Mouse (Mus musculus): ENCODE data around the gene Ror1. TPM values are rescaled to one million over a fixed set of nuclear protein-coding genes. Genes with fewer than 3 reads are reported as not detected.

The Ror1 gene
- polyA plus RNA-seq, 1 experiment from 2014 or later: 13.9 TPM

- ATAC-seq (ENCODE audit: insufficient number of reproducible peaks, low FRiP score): no peak
- H3K9me3 ChIP-seq (replicated peaks): no peaks in the 10 kb centered on the region
- peaks cover 59% of the 10 kb centered on the region for H3K4me1 ChIP-seq (replicated peaks)
- H3K27ac ChIP-seq (ENCODE audit: poor library complexity, severe bottlenecking): no peak overlapping the region
- H3K27me3 ChIP-seq (replicated peaks): no peaks in the 10 kb centered on the region
- H3K36me3 ChIP-seq: no peaks in the 10 kb centered on the region
- no peak overlapping the region for H3K4me3 ChIP-seq
- H3K9ac ChIP-seq: no peak overlapping the region
- 69% methylated on average over 3 of the region's 3 CpGs for WGBS
- H3K4me2 ChIP-seq: no peak overlapping the region
These were observed 136.3 kb downstream of the Ror1 start for GRCm38 (mm10) chr4:100231906-100232305.

- ATAC-seq (ENCODE audit: insufficient number of reproducible peaks, low FRiP score): no peak
- Histone ChIP-seq H3K4me3 (no peak overlapping the region), H3K36me3 (no peaks in the 10 kb centered on the region), H3K27ac (ENCODE audit: poor library complexity, severe bottlenecking) (no peak overlapping the region), H3K9ac (no peak overlapping the region), H3K9me3 (replicated peaks) (no peaks in the 10 kb centered on the region), H3K27me3 (replicated peaks) (no peaks in the 10 kb centered on the region), H3K4me2 (no peak overlapping the region), H3K4me1 (replicated peaks) (peaks cover 56% of the 10 kb centered on the region)
- 67% methylated on average over 7 of the region's 7 CpGs for WGBS
These were observed 136.9 kb downstream of the Ror1 start for GRCm38 (mm10) chr4:100232541-100232940.

GRCm38 (mm10) chr4:100233770-100234169 lies 138.2 kb downstream of the Ror1 start:
- no peak for ATAC-seq (ENCODE audit: insufficient number of reproducible peaks, low FRiP score)
- H3K36me3 ChIP-seq: no peaks in the 10 kb centered on the region
- H3K27ac ChIP-seq (ENCODE audit: poor library complexity, severe bottlenecking): no peak overlapping the region
- no peaks in the 10 kb centered on the region for H3K9me3 ChIP-seq (replicated peaks)
- no peak overlapping the region for H3K4me2 ChIP-seq
- no peak overlapping the region for H3K9ac ChIP-seq
- WGBS: 86% methylated on average over 10 of the region's 10 CpGs
- H3K4me3 ChIP-seq: no peak overlapping the region
- H3K4me1 ChIP-seq (replicated peaks): peaks cover 49% of the 10 kb centered on the region
- 0 out of 2 replicates have a peak, but pooled peaks cover 2% of the 10 kb centered on the region for H3K27me3 ChIP-seq (replicated peaks)

GRCm38 (mm10) chr4:100236339-100236738 lies 140.7 kb downstream of the Ror1 start:
- no peak overlapping the region for H3K9ac ChIP-seq
- H3K9me3 ChIP-seq (replicated peaks): no peaks in the 10 kb centered on the region
- H3K4me2 ChIP-seq: no peak overlapping the region
- peaks cover 51% of the 10 kb centered on the region for H3K4me1 ChIP-seq (replicated peaks)
- 45% methylated on average over 3 of the region's 3 CpGs for WGBS
- no peak for ATAC-seq (ENCODE audit: insufficient number of reproducible peaks, low FRiP score)
- H3K27ac ChIP-seq (ENCODE audit: poor library complexity, severe bottlenecking): no peak overlapping the region
- H3K4me3 ChIP-seq: no peak overlapping the region
- 0 out of 2 replicates have a peak, but pooled peaks cover 2% of the 10 kb centered on the region for H3K27me3 ChIP-seq (replicated peaks)
- H3K36me3 ChIP-seq: no peaks in the 10 kb centered on the region

- 80% methylated on average over 6 of the region's 6 CpGs for WGBS
- Histone ChIP-seq H3K4me3 (no peak overlapping the region), H3K9ac (no peak overlapping the region), H3K36me3 (no peaks in the 10 kb centered on the region), H3K27me3 (replicated peaks) (0 out of 2 replicates have a peak, but pooled peaks cover 2% of the 10 kb centered on the region), H3K4me1 (replicated peaks) (peaks cover 24% of the 10 kb centered on the region), H3K27ac (ENCODE audit: poor library complexity, severe bottlenecking) (no peak overlapping the region), H3K4me2 (no peak overlapping the region), H3K9me3 (replicated peaks) (no peaks in the 10 kb centered on the region)
- no peak for ATAC-seq (ENCODE audit: insufficient number of reproducible peaks, low FRiP score)
These were observed 146.6 kb downstream of the Ror1 start for GRCm38 (mm10) chr4:100242061-100242756.

- no peaks in the 10 kb centered on the region for H3K27me3 ChIP-seq (replicated peaks)
- no peaks in the 10 kb centered on the region for H3K36me3 ChIP-seq
- H3K27ac ChIP-seq (ENCODE audit: poor library complexity, severe bottlenecking): no peak overlapping the region
- no peaks in the 10 kb centered on the region for H3K9me3 ChIP-seq (replicated peaks)
- no peak overlapping the region for H3K9ac ChIP-seq
- no peak overlapping the region for H3K4me2 ChIP-seq
- ATAC-seq (ENCODE audit: insufficient number of reproducible peaks, low FRiP score): no peak
- H3K4me1 ChIP-seq (replicated peaks): peaks cover 26% of the 10 kb centered on the region
- 67% methylated on average over 8 of the region's 8 CpGs for WGBS
- H3K4me3 ChIP-seq: no peak overlapping the region
These were observed 148.7 kb downstream of the Ror1 start for GRCm38 (mm10) chr4:100244250-100244649.

GRCm38 (mm10) chr4:100244701-100245100 lies 149.1 kb downstream of the Ror1 start:
- H3K4me1 ChIP-seq (replicated peaks): peaks cover 22% of the 10 kb centered on the region
- no peak overlapping the region for H3K4me2 ChIP-seq
- ATAC-seq (ENCODE audit: insufficient number of reproducible peaks, low FRiP score): no peak

GRCm38 (mm10) chr4:100247826-100248225 lies 152.2 kb downstream of the Ror1 start:
- Histone ChIP-seq H3K4me1 (replicated peaks) (peaks cover 25% of the 10 kb centered on the region), H3K27ac (ENCODE audit: poor library complexity, severe bottlenecking) (no peak overlapping the region), H3K4me2 (no peak overlapping the region), H3K36me3 (no peaks in the 10 kb centered on the region), H3K9me3 (replicated peaks) (no peaks in the 10 kb centered on the region), H3K4me3 (no peak overlapping the region), H3K9ac (no peak overlapping the region), H3K27me3 (replicated peaks) (no peaks in the 10 kb centered on the region)
- WGBS: 81% methylated on average over 7 of the region's 7 CpGs
- no peak for ATAC-seq (ENCODE audit: insufficient number of reproducible peaks, low FRiP score)

More at GRCm38 (mm10) chr4:100244701-100245100, 149.1 kb downstream of the Ror1 start:
- H3K27me3 ChIP-seq (replicated peaks): no peaks in the 10 kb centered on the region
- no peaks in the 10 kb centered on the region for H3K36me3 ChIP-seq
- no peak overlapping the region for H3K4me3 ChIP-seq
- no peak overlapping the region for H3K27ac ChIP-seq (ENCODE audit: poor library complexity, severe bottlenecking)
- H3K9me3 ChIP-seq (replicated peaks): no peaks in the 10 kb centered on the region
- WGBS: 77% methylated on average over 6 of the region's 6 CpGs
- H3K9ac ChIP-seq: no peak overlapping the region

GRCm38 (mm10) chr4:100248273-100248672 lies 152.7 kb downstream of the Ror1 start:
- Histone ChIP-seq H3K9me3 (replicated peaks) (no peaks in the 10 kb centered on the region), H3K4me2 (no peak overlapping the region), H3K9ac (no peak overlapping the region), H3K27me3 (replicated peaks) (no peaks in the 10 kb centered on the region), H3K4me3 (no peak overlapping the region), H3K27ac (ENCODE audit: poor library complexity, severe bottlenecking) (no peak overlapping the region), H3K4me1 (replicated peaks) (peaks cover 25% of the 10 kb centered on the region), H3K36me3 (no peaks in the 10 kb centered on the region)
- 80% methylated on average over 2 of the region's 2 CpGs for WGBS
- no peak for ATAC-seq (ENCODE audit: insufficient number of reproducible peaks, low FRiP score)

GRCm38 (mm10) chr4:100251270-100251669 lies 155.7 kb downstream of the Ror1 start:
- no peaks in the 10 kb centered on the region for H3K36me3 ChIP-seq
- 61% methylated on average over 2 of the region's 2 CpGs for WGBS
- 0 out of 2 replicates have a peak, but pooled peaks cover 6% of the 10 kb centered on the region for H3K27me3 ChIP-seq (replicated peaks)

GRCm38 (mm10) chr4:100252050-100252449 lies 156.5 kb downstream of the Ror1 start:
- Histone ChIP-seq H3K4me2 (no peak overlapping the region), H3K27me3 (replicated peaks) (0 out of 2 replicates have a peak, but pooled peaks cover 6% of the 10 kb centered on the region), H3K9me3 (replicated peaks) (no peaks in the 10 kb centered on the region), H3K4me1 (replicated peaks) (peaks cover 45% of the 10 kb centered on the region), H3K4me3 (no peak overlapping the region), H3K27ac (ENCODE audit: poor library complexity, severe bottlenecking) (no peak overlapping the region), H3K36me3 (no peaks in the 10 kb centered on the region), H3K9ac (no peak overlapping the region)
- 8% methylated on average over 1 of the region's 1 CpGs for WGBS
- no peak for ATAC-seq (ENCODE audit: insufficient number of reproducible peaks, low FRiP score)

More at GRCm38 (mm10) chr4:100251270-100251669, 155.7 kb downstream of the Ror1 start:
- no peak overlapping the region for H3K4me2 ChIP-seq
- H3K9me3 ChIP-seq (replicated peaks): no peaks in the 10 kb centered on the region
- H3K4me3 ChIP-seq: no peak overlapping the region
- no peak overlapping the region for H3K27ac ChIP-seq (ENCODE audit: poor library complexity, severe bottlenecking)
- peaks cover 42% of the 10 kb centered on the region for H3K4me1 ChIP-seq (replicated peaks)
- no peak overlapping the region for H3K9ac ChIP-seq
- ATAC-seq (ENCODE audit: insufficient number of reproducible peaks, low FRiP score): no peak

All from heart, embryonic 12.5 days (tissue).